Mouse (Mus musculus) midbrain, embryonic 14.5 days (tissue): Measurements from ENCODE around the gene Kng2. TPM values are rescaled to one million over a fixed set of nuclear protein-coding genes. Genes with fewer than 3 reads are reported as not detected.
"Not testable (repeated sequence)": the region's sequence is repeated elsewhere in the genome, so short reads cannot be mapped to it uniquely, and the experiment has no call there.

Experiments used
- ATAC-seq: fragments of 200-750 bp; cut with Nextera tagmentation; 2 replicates; pipeline ENCODE4 v1.8.0; 2017; ENCODE audit warnings: moderate number of reproducible peaks, moderate library complexity; ENCODE audit not compliant: low FRiP score, low TSS enrichment
- DNase-seq: peaks from one replicate; pipeline ENCODE4 v3.0.0-alpha.2; 2015
- H3K27ac ChIP-seq: fragments of 300-500 bp; sonication (generic); replicated peaks from 2 replicates; pipeline ENCODE4 v1.5.1; 2014; ENCODE audit warnings: mild to moderate bottlenecking, low read depth, low read length, moderate library complexity
- H3K27me3 ChIP-seq: fragments of 300-500 bp; sonication (generic); 2 replicates; pipeline ENCODE4 v1.6.1; 2014; ENCODE audit warnings: low read length, control low read depth, mixed read lengths; ENCODE audit not compliant: control insufficient read depth, insufficient read depth
- H3K36me3 ChIP-seq: fragments of 300-500 bp; sonication (generic); 2 replicates; pipeline ENCODE4 v1.6.1; 2014; ENCODE audit warnings: low read length, control low read depth; ENCODE audit not compliant: control insufficient read depth, insufficient read depth
- H3K4me1 ChIP-seq: fragments of 300-500 bp; sonication (generic); 2 replicates; pipeline ENCODE4 v1.6.1; 2014; ENCODE audit warnings: mild to moderate bottlenecking, antibody characterized with exemption, low read length, control low read depth; ENCODE audit not compliant: control insufficient read depth, insufficient read depth
- H3K4me2 ChIP-seq: fragments of 300-500 bp; sonication (generic); 2 replicates; pipeline ENCODE4 v1.6.1; 2014; ENCODE audit warnings: mild to moderate bottlenecking, low read length, moderate library complexity
- H3K4me3 ChIP-seq: fragments of 300-500 bp; sonication (generic); replicated peaks from 2 replicates; pipeline ENCODE4 v1.5.1; 2014; ENCODE audit warnings: low read depth, low read length
- H3K9ac ChIP-seq: fragments of 300-500 bp; sonication (generic); replicated peaks from 2 replicates; pipeline ENCODE4 v1.6.1; 2014; ENCODE audit warnings: mild to moderate bottlenecking, low read length, moderate library complexity
- H3K9me3 ChIP-seq: fragments of 300-500 bp; sonication (generic); 2 replicates; pipeline ENCODE4 v1.6.1; 2016; ENCODE audit warnings: low read length, control low read depth, mixed read lengths; ENCODE audit not compliant: control insufficient read depth
- WGBS: fragments of 180-500 bp; shearing (Covaris S2); extraction: QIAGEN DNeasy Blood & Tissue Kit; methylation state at CpG from one replicate; pipeline ENCODE4 v1.1.7; 2014; 5-methylcytosine and 5-hydroxymethylcytosine counted together
- polyA plus RNA-seq: library from polyadenylated mRNA; unstranded; fragments of >200 nt; fragmentation: Nextera tagmentation; extraction: Ambion mirVana; gene quantifications from 2 replicates; pipeline ENCODE4 v1.2.1, GENCODE M21; 2014

Gene Kng2
- polyA plus RNA-seq, 1 experiment from 2014 or later: not detected

DNA sequence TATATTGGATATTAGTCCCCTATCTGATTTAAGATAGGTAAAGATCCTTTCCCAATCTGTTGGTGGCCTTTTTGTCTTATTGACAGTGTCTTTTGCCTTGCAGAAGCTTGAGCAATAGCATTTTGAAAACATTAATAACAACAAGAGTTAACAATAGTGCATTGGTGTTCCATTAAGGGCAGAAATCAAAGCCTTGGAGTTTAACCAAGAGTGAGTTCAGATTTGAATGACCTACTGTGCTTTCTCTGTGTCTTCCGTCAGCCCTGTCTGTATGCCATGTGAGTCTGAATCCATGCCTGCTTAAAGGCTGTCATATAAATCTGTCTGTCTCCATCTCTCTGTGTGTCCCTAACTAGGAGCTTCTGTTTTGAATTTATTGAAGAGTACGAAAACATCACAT is 81.9 kb downstream of the Kng2 start:
- no peaks in the 10 kb centered on the region for H3K27me3 ChIP-seq

GRCm38 (mm10) chr16:22941825-22942476 is 87.3 kb downstream of the Kng2 start:
- not testable (repeated sequence) for H3K9ac ChIP-seq, ATAC-seq

More for the DNA sequence above, 81.9 kb downstream of the Kng2 start:
- H3K4me2 ChIP-seq: no peak overlapping the region
- DNase-seq (no peak), ATAC-seq (no peak)
- H3K36me3 ChIP-seq: no peaks in the 10 kb centered on the region
- WGBS: 90% methylated on average over 2 of the region's 2 CpGs
- no peaks in the 10 kb centered on the region for H3K4me1 ChIP-seq
- H3K9ac ChIP-seq: no peak overlapping the region
- no peaks in the 10 kb centered on the region for H3K9me3 ChIP-seq
- H3K27ac ChIP-seq: no peak overlapping the region
- H3K4me3 ChIP-seq: no peak overlapping the region

GRCm38 (mm10) chr16:22939120-22939695 is 90.1 kb downstream of the Kng2 start:
- H3K36me3 ChIP-seq: no peaks in the 10 kb centered on the region
- DNase-seq (no peak), ATAC-seq (no peak)
- no peak overlapping the region for H3K4me2 ChIP-seq
- 87% methylated on average over 8 of the region's 8 CpGs for WGBS
- no peak overlapping the region for H3K4me3 ChIP-seq
- H3K27ac ChIP-seq: no peak overlapping the region
- H3K9ac ChIP-seq: no peak overlapping the region
- no peaks in the 10 kb centered on the region for H3K4me1 ChIP-seq
- no peaks in the 10 kb centered on the region for H3K9me3 ChIP-seq
- H3K27me3 ChIP-seq: no peaks in the 10 kb centered on the region

More at GRCm38 (mm10) chr16:22941825-22942476, 87.3 kb downstream of the Kng2 start:
- DNase-seq, H3K9me3 ChIP-seq, H3K27ac ChIP-seq, H3K4me3 ChIP-seq, H3K27me3 ChIP-seq, H3K4me1 ChIP-seq, H3K36me3 ChIP-seq, H3K4me2 ChIP-seq: not testable (repeated sequence)

DNA sequence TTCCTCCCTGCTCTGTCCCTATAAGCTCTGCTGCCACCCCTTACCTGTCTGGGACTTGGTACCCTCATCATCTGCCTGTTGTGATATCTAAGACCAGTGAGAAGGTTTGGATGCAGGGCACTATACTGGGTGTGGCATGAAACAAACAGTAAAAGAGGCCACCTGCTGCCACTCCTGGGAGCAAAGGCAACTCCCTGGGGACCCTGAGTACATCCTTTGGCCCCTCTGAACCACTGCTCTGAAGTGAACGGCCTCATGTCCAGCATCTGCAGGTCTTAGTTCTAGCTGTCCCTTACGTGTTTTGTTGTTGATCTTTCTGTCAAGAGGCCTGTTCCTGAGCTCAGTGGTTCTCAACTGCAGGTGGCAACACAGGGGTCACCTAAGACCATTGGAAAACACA is 90.7 kb downstream of the Kng2 start:
- no peak overlapping the region for H3K4me3 ChIP-seq
- H3K27me3 ChIP-seq: no peaks in the 10 kb centered on the region
- no peaks in the 10 kb centered on the region for H3K4me1 ChIP-seq
- H3K27ac ChIP-seq: no peak overlapping the region
- no peaks in the 10 kb centered on the region for H3K36me3 ChIP-seq
- 74% methylated on average over 2 of the region's 2 CpGs for WGBS
- DNase-seq (no peak), ATAC-seq (no peak)
- no peak overlapping the region for H3K9ac ChIP-seq
- no peaks in the 10 kb centered on the region for H3K9me3 ChIP-seq
- no peak overlapping the region for H3K4me2 ChIP-seq

GRCm38 (mm10) chr16:22937631-22938030 is 91.7 kb downstream of the Kng2 start:
- no peak overlapping the region for H3K9ac ChIP-seq
- WGBS: 93% methylated on average over 12 of the region's 12 CpGs
- H3K27ac ChIP-seq: no peak overlapping the region
- DNase-seq: no peak
- H3K27me3 ChIP-seq: no peaks in the 10 kb centered on the region
- no peaks in the 10 kb centered on the region for H3K4me1 ChIP-seq
- no peak overlapping the region for H3K4me3 ChIP-seq
- no peak overlapping the region for H3K4me2 ChIP-seq
- H3K9me3 ChIP-seq: no peaks in the 10 kb centered on the region
- H3K36me3 ChIP-seq: no peaks in the 10 kb centered on the region
- no peak for ATAC-seq

Other genes with a start within 250 kb of the Kng2 start
- gene Crygs, start 217.9 kb downstream of the Kng2 start, polyA plus RNA-seq: 0.25 TPM in 1 of 2 replicates, not detected in the other
- 19.4 and 25.5 TPM in 2 replicates for gene Tbccd1, start 171.8 kb downstream of the Kng2 start, polyA plus RNA-seq
- 73.0 and 89.5 TPM in 2 replicates for gene Dnajb11, start 171.6 kb downstream of the Kng2 start, polyA plus RNA-seq
- gene Ahsg, start 138.2 kb downstream of the Kng2 start, polyA plus RNA-seq: not detected in 2 replicates
- gene Fetub, start 111.1 kb downstream of the Kng2 start, polyA plus RNA-seq: not detected in 2 replicates
- 0.12 and 0.28 TPM in 2 replicates for gene Hrg, start 78.4 kb downstream of the Kng2 start, polyA plus RNA-seq
- not detected in 2 replicates for gene Kng1, start 28.4 kb upstream of the Kng2 start, polyA plus RNA-seq
- 337 and 373 TPM in 2 replicates for gene Eif4a2, start 78.0 kb upstream of the Kng2 start, polyA plus RNA-seq
- 41.9 and 57.1 TPM in 2 replicates for gene Rfc4, start 98.3 kb upstream of the Kng2 start, polyA plus RNA-seq
- gene Adipoq, start 117.1 kb upstream of the Kng2 start, polyA plus RNA-seq: not detected in 2 replicates
- gene St6gal1, start 195.3 kb upstream of the Kng2 start, polyA plus RNA-seq: 28.5 and 30.6 TPM in 2 replicates